Mouse (Mus musculus) cerebellum, adult 2 months (tissue): ENCODE data around the gene Fbxo3.
"Not testable (repeated sequence)": the region's sequence is repeated elsewhere in the genome, so short reads cannot be mapped to it uniquely, and the experiment has no call there.

Experiments used
- CTCF ChIP-seq: fragments of 200-500 bp; IDR thresholded peaks from 2 replicates; pipeline ENCODE4 v1.5.1; 2011; ENCODE audit warnings: low read depth, mild to moderate bottlenecking, control low read depth, low read length, moderate library complexity, borderline replicate concordance; ENCODE audit not compliant: insufficient read depth
- POLR2A ChIP-seq: fragments of 200-500 bp; IDR thresholded peaks from 2 replicates; pipeline ENCODE4 v1.6.1; 2011; ENCODE audit warnings: low read length, control low read depth, borderline replicate concordance; ENCODE audit not compliant: insufficient read depth

DNA sequence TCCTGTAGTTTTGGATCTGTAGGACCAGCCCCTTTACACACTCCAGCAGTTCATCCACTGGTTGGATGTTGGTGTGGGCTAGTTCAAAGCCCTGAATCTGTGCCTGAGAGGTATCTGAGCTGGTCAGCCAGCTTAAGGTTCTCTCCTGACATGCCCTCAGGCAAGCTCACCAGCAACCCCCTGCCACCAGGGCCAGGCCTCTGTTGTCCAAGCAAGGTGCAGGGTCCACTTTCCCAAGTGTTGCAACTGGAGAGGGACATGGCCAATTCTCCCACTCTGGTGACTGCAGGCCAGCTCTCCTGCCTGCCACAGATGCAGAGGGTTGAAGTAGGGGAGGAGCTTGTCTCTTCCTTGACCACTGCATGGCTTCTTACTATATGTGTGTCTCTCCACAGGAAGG, 56.5 kb downstream of the Fbxo3 start:
- not testable (repeated sequence) for TF ChIP-seq POLR2A, CTCF
